Mouse (Mus musculus): ENCODE results near the gene Ccdc30. TPM values are rescaled to one million over a fixed set of nuclear protein-coding genes. Genes with fewer than 3 reads are reported as not detected.
A peak's percentile ranks its signal among the peaks of the same experiment; 100 is the strongest.

Gene Ccdc30
- total RNA-seq (2021): under 1 TPM; 0.44 to 0.61 TPM
- long read RNA-seq, experiment 1, partial matches to known transcripts: 0 of 1 reads
- long read RNA-seq, experiment 1, other reads (novel, unspliced or antisense): 0 of 1 reads
- long read RNA-seq, experiment 2, partial matches to known transcripts: 0 of 3 reads
- long read RNA-seq, experiment 2, other reads (novel, unspliced or antisense): 2 of 3 reads

- DNase-seq (ENCODE audit: low spot score in 2 of 2): peak; percentile 67 to 85
Measured at GRCm38 (mm10) chr4:119415072-119415753, at the start of gene Ccdc30. Gene Ccdc30, minus strand, starts transcription at chr4:119415521.

DNA sequence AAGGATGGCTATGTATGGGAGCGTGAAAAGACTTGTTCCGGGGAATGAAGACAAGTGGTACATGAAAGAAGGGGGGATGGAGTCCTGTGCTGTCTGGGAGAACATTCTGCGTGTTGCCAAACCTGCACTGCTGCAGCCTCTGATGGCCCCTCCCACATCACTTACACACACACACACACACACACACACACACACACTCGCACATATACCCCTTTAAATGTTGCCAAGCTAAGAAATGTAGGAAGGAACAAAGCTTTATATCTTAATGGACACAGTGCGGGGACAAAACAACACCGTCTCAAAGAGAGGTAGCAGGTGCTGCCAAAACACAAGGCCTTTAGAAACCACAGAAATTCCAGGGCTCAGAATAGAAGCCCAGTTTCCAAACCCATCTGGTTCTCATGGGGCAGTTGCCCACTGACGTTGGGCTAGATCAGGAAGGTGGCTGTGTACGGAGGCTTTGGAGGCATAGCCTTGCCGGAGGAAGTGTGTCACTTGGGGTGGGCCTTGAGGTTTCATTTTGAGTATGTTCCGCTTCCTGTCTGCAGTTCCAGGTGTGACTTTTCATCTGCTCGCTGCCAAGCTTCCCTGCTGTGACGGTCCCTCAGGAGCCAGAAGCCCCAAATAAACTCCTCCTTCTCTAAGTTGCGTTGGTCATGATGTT is 48.6 kb upstream of the Ccdc30 start:
- no peak for DNase-seq (ENCODE audit: low spot score in 2 of 2)

GRCm38 (mm10) chr4:119462858-119463755 is 47.8 kb upstream of the Ccdc30 start:
- peak; percentile 35 to 70 for DNase-seq (ENCODE audit: low spot score in 2 of 2)

DNA sequence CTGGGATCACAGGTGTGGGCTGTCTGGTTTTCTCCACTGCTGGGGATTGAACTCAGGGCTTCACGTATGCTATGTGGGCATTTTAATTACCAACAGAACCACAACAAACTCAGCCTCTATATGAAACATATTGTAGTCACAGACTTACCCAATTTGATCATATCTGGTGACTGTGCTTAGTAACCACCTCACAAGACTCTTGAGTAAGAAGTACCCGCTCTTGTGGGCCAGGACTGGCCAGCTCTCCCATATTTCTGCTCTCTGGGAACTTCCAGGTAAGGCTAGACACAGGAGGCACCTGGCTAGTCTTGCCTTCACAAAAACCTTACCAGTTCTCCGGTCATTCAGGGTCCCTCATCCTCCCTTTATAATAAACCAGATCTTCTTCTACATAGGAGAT is 47.1 kb upstream of the Ccdc30 start:
- DNase-seq (ENCODE audit: low spot score in 2 of 2): no peak

- peak in 1 of 2 experiments; percentile 57 for DNase-seq (ENCODE audit: low spot score in 2 of 2)
Measured at GRCm38 (mm10) chr4:119460728-119461141, 45.4 kb upstream of the Ccdc30 start.

DNA sequence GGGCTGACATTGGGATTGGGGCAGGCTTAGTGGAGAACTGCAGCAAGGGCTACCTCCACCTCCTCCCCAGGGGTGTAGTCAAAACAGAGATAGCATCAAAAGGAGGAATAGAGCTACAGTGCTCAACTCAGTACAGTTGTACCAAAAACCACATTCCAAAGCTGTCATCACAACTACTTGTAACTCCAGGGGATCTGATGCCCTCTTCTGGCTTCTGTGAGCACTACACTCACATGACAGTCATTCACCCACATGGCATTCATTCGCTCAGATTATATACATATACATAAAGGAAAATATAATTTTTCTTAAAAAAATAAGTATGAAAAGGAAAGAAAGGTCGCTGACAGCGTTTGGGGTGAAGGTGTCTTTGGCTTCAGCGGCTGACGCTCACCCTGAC is 45.0 kb upstream of the Ccdc30 start:
- DNase-seq (ENCODE audit: low spot score in 2 of 2): no peak

- DNase-seq (ENCODE audit: low spot score in 2 of 2): no peak
Measured at GRCm38 (mm10) chr4:119453533-119453932, 38.2 kb upstream of the Ccdc30 start.

- DNase-seq (ENCODE audit: low spot score in 2 of 2): no peak
Measured at GRCm38 (mm10) chr4:119453128-119453527, 37.8 kb upstream of the Ccdc30 start.

DNA sequence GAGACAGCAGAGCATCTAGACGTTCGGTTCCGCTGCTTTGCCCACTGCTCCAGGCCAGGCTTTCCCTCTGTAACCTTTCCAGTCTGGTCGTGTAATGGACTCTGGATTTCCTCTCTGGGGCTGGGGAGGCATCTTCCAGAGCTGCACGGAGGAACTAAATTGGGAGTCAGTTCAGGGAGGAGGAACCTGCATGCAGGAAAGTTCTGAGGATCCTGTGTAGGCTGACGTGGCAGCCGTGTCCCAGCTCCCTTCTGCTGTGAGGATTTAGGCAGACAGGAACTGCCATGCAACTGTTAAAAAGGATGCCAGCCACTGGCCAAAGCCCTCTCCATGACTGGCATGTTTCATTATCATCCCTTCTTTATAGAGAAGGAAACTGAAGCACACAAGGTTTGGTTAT is 35.1 kb upstream of the Ccdc30 start:
- DNase-seq (ENCODE audit: low spot score in 2 of 2): no peak

GRCm38 (mm10) chr4:119447786-119448185 is 32.5 kb upstream of the Ccdc30 start:
- no peak for DNase-seq (ENCODE audit: low spot score in 2 of 2)

DNA sequence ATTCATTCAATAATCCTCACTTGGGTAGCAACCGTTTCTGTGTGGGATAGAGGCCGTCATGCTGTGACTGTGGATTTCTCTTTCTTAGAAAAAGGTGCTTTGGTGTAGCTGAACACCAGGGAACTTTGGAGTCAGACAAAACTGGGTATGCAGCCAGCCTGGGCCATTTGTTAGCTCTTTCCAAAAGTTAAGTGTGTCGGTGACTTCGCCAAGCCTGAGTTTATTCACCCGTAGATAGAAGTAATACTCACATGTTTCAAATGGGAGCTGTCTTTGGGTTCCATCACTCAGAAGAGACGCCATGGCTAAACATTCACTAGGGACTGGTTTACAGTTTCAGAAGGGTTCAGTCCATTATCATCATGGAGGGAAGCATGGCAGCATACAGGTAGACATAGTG is 31.9 kb upstream of the Ccdc30 start:
- no peak for DNase-seq (ENCODE audit: low spot score in 2 of 2)

- DNase-seq (ENCODE audit: low spot score in 2 of 2): no peak
Measured at GRCm38 (mm10) chr4:119442539-119442938, 27.2 kb upstream of the Ccdc30 start.

- no peak for DNase-seq (ENCODE audit: low spot score in 2 of 2)
Measured at GRCm38 (mm10) chr4:119441836-119442235, 26.5 kb upstream of the Ccdc30 start.

DNA sequence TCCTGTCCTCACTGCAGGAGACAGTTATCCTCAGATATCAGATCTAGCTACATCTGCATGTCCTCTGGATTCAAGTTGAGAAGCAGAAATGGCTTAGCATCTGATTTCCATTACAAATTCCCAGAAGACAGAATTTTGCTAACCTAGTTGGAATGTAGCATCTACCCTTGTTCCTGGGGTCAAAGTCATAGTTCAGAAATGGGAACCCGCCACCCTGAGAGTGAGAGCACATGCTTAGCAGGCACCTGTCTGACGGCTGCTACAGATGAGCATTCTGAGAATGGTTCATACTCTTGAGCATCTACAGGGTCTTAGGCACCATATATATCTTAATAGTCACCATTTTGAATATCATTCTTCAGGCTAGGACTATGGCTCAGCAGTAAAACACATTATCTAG is 22.6 kb upstream of the Ccdc30 start:
- DNase-seq (ENCODE audit: low spot score in 2 of 2): no peak

GRCm38 (mm10) chr4:119430678-119431077 is 15.4 kb upstream of the Ccdc30 start:
- DNase-seq (ENCODE audit: low spot score in 2 of 2): peak in 1 of 2 experiments; percentile 18

DNA sequence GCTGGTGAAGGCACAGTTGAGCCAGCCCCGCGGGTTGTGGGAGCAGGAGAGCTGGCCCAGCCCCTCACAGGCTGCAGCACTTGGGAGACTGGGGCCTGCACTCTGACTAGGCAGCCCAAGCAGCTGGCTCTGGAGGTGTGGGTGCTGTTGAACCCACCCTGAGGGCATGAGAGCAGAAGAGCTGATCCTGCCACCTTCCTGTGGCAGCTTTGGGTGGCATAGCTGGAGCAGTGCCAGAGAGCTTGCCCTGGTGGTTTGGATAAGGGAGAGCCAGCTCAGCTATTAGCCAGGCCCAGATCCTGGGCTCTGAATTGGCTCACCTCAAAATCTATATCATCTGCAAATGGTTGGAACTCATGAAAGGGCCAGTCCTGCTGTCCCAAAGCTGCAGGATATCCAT is 12.4 kb upstream of the Ccdc30 start:
- DNase-seq (ENCODE audit: low spot score in 2 of 2): no peak

GRCm38 (mm10) chr4:119425601-119426000 is 10.3 kb upstream of the Ccdc30 start:
- DNase-seq (ENCODE audit: low spot score in 2 of 2): no peak

GRCm38 (mm10) chr4:119425077-119425476 is 9.8 kb upstream of the Ccdc30 start:
- DNase-seq (ENCODE audit: low spot score in 2 of 2): no peak

DNA sequence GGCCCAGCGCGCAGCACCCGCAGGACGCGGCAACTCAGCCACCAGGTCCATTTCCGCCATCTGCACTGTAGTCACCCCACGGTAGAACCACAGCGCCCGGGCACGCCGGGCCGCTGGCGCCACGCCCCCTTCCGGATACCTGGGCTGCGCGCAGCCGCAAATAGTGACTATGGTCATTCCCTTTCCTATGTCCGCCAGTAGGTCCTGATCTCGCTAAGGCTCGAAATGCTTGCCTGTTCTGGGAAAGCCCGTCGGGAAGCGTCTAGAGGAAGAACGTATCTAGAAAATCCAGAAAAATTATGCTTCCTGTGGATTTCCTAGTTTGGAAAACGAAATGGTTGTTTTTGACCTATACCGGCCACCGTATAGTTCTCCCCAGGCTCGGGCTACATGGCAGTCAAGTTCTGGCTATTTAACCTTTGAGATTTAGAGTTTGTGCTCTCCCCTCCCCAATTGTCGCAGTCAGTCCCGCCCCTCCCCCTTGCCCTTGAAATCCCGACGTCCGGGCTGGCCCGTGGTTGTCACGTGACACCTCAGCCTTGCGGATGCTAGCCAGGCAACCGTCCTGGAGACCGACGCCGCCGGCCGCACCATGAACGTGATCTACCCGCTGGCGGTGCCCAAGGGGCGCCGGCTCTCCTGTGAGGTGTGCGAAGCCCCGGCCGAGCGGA is 7.1 kb upstream of the Ccdc30 start, which contains the start of the genes Ppcs and Zmynd12:
TSS of gene Ppcs (minus strand) at position 127 of the 671 bp plus-strand sequence.
TSS of gene Zmynd12 (plus strand) at position 521 of the 671 bp plus-strand sequence.
- peak; percentile 71 to 87 for DNase-seq (ENCODE audit: low spot score in 2 of 2)

- peak; percentile 25 to 55 for DNase-seq (ENCODE audit: low spot score in 2 of 2)
Measured at GRCm38 (mm10) chr4:119421921-119422293, 6.6 kb upstream of the Ccdc30 start.

GRCm38 (mm10) chr4:119421191-119421590 is 5.9 kb upstream of the Ccdc30 start:
- no peak for DNase-seq (ENCODE audit: low spot score in 2 of 2)

Measured in gastrocnemius, postnatal 4 days (tissue).